Mouse (Mus musculus) heart, postnatal 36 days (tissue): ENCODE results near the gene Dazap1. TPM values are rescaled to one million over a fixed set of nuclear protein-coding genes. Genes with fewer than 3 reads are reported as not detected.
A peak's percentile ranks its signal among the peaks of the same experiment; 100 is the strongest.

Experiments used
- DNase-seq, 2 experiments: peaks; one replicate each; pipeline ENCODE4 v3.0.0; 2021 to 2022
- intact Hi-C: fragments of 180-260 bp; cut with DNase I; formaldehyde crosslinking; loops from one replicate; pipeline ENCODE4 v1.15.1; 2025
- total RNA-seq, 2 experiments: library from RNA; stranded (reverse); gene quantifications; 2 replicates each; pipeline ENCODE4 v1.2.3; 2021

Dazap1 gene
- total RNA-seq, 2 experiments from 2014 or later: 57.7 to 58.5 TPM

- intact Hi-C loops: loop anchor here (2.0 kb wide), 1 partner anchor 26 kb away; the partner anchor contains the start of gene Apc2
- peak; percentile 90 to 91 for DNase-seq
Observed at GRCm38 (mm10) chr10:80320340-80320760, 59.1 kb downstream of the Dazap1 start, which contains the start of gene 2310011J03Rik. Gene 2310011J03Rik (minus strand): TSS chr10:80320537.

GRCm38 (mm10) chr10:80321014-80321669, 59.9 kb downstream of the Dazap1 start:
- DNase-seq: no peak
- intact Hi-C loops: loop anchor here (2.0 kb wide), 1 partner anchor 26 kb away; the partner anchor contains the start of gene Apc2

DNA sequence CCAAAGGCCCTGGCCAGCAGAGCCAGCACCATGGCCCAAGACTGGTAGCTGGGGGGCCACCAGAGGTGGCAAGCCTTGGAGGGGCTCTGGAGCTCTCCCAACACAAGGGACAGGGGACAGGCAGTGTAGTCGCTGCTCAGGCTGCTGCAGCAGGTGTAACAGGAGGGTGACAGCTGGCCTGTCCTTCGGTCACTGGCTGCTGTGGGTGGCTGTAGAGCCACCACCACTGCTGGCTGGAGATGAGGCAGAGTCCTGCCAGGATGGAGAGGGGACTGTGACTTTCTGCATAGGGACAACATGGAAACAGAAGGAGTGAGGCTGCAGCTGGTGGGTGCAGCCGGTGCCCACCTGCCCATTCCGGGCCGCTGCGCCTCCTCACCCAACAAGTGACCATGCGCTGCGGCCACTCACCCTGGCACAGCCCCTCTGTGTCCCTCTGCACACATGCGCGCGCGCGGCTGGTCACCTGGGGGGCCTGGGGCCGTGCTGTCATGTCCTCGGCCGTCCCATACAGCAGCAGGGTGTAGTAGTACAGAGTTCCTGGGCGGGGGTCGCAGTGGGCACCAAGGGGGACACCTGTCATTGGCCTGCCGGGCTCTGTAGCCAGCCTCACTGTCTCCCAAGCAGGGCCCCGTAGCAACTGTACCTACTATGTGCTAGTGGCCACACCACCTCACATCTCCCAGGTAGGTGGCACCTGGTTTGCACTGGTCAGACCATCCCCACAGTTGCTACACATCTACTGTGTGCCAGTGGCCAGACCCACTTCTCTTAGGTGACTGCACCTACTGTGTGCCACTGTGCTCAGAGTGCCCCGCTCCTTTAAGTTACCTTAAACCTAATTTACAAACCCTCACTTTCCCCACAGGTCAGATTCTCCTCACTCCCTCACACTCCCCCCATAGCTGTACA, 60.6 kb downstream of the Dazap1 start:
- intact Hi-C loops: loop anchor here (2.0 kb wide), 1 partner anchor 27 kb away; the partner anchor contains the start of gene Apc2

GRCm38 (mm10) chr10:80322811-80323211, 61.5 kb downstream of the Dazap1 start:
- intact Hi-C loops: no loop called here
- peak in 1 of 2 experiments; percentile 48 for DNase-seq

More for the DNA sequence above, 60.6 kb downstream of the Dazap1 start:
- no peak for DNase-seq

GRCm38 (mm10) chr10:80323261-80324119, 62.2 kb downstream of the Dazap1 start:
- DNase-seq: peak; percentile 74 to 77
- intact Hi-C loops: no loop called here

- no peak for DNase-seq
- intact Hi-C loops: no loop called here
Observed at GRCm38 (mm10) chr10:80324120-80325037, 63.1 kb downstream of the Dazap1 start.

GRCm38 (mm10) chr10:80325045-80325444, 63.8 kb downstream of the Dazap1 start:
- intact Hi-C loops: no loop called here
- DNase-seq: no peak

- peak; percentile 85 to 86 for DNase-seq
- intact Hi-C loops: no loop called here
Observed at GRCm38 (mm10) chr10:80329273-80330081, 68.2 kb downstream of the Dazap1 start, which contains the start of the genes Pcsk4 and Reep6. Gene Pcsk4 (minus strand): TSS chr10:80329498. Gene Reep6 (plus strand): TSS chr10:80329953.

- intact Hi-C loops: no loop called here
- no peak for DNase-seq
Observed at GRCm38 (mm10) chr10:80330084-80330483, 68.8 kb downstream of the Dazap1 start.

- intact Hi-C loops: no loop called here
- DNase-seq: no peak
Observed at GRCm38 (mm10) chr10:80330888-80331287, 69.6 kb downstream of the Dazap1 start.

DNA sequence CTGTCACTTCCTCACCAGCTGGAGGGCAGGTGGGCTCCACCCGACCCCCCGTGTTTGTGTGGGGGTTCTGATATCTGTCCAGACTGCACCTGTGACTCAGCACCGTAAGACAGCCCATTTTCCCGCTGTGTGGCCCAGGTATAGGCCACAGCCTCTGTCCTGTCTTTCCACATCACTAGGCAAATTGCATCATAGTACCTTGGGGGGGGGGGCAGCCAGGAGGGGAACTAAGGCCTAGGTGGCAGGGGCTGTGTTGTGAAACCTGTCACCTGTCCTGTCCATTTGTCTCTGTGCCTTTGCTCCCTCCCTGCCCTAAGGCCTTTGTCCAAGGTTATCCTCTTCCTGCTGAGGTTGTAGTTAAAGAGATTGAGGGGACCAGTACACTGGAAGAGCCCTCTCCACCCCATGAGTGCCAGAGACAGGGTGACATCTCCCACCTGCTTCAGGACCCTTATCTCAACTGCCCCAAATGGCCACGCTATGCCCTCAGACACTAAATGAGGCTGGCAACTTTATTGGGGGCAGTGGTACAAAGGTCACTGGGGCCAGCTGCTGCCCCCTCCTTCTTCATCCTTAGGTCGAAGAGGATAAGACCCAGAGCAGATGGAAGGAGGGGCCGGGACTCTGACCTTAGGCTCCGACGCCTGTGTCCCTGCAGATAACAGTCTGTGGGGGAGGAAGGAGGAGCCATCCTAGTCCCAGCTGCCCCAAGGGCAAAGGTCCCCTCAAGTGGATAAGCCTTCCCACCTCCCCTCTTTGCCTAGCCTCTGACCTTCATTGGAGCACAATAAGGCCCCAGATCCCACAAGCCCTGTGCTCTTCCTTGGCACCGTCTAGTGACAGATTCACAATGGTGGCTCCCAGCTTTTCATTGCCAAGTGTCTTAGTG, 70.6 kb downstream of the Dazap1 start:
- DNase-seq: no peak
- intact Hi-C loops: no loop called here

DNA sequence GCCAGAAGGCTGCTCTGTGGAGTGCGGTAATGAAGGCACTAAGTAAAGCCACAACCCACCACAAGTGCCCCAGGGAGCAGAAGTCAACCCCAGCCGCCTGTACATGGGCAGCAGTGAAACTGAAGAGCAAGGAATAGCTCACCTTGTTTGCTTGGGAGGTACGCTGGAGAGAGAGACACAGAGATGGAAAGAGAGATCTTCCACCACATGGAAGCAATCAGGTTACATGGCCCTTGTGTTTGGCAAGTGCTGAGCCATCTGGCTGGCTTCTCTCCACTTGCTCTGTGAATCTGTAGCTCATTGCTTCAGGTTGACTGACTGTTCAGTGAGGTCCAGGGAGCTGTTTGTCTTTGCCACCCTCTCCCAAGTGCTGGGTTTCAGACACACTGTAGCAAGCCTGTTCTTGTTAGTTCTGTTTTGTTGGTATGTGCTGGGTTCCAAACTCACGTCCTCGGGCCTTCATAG, 71.3 kb downstream of the Dazap1 start:
- DNase-seq: no peak
- intact Hi-C loops: no loop called here

DNA sequence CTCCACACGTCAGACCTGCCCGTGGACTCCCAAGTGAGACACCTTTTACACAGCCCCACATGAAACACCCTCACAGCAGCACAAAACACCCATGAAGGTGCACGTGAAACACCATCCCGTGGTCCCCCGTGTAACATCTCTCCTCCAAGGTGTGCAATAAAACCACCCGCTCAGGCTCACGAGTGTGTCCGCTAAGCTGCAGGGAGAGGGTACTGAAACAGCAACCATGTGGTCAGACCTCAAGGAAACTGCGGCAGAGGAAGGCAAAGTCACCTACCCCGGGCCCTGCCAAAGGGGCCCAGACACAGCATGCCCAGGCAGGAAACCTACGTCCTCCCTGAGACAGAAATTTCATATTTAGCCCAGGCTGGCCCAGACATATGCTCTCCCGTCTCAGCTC, 75.0 kb downstream of the Dazap1 start:
- intact Hi-C loops: no loop called here
- DNase-seq: no peak
